9 mouse cellular contexts compared by ENCODE assay signal in genomic region chr11:78455308-78455707, GRCm38 (mm10). TPM values are rescaled to one million over a fixed set of nuclear protein-coding genes. Genes with fewer than 3 reads are reported as not detected.
A peak's percentile ranks its signal among the peaks of the same experiment; 100 is the strongest.
DNase-seq lines count a peak whose midpoint lies in the region; ATAC-seq and TF ChIP-seq lines count a peak whose summit lies in the region.
"Had no signal": no experiment of that assay in that cellular context is flagged by ENCODE, and none has a peak within 500 bp of the region (broad histone marks: within the 10 kb centered on the region; RNA-seq: fewer than 3 reads in every experiment).

No protein-coding gene starts in this region.

- H3K9me3 ChIP-seq in hindbrain, embryonic 11.5 days (ENCODE audit: control insufficient read depth, low read length), result no peaks in the 10 kb centered on the region
- no peaks in the 10 kb centered on the region for H3K9me3 ChIP-seq in hindbrain, embryonic 12.5 days (replicated peaks)
- H3K9me3 ChIP-seq: limb, embryonic 13.5 days had no signal

- no peaks in the 10 kb centered on the region for H3K4me1 ChIP-seq in hindbrain, embryonic 11.5 days (replicated peaks; ENCODE audit: control insufficient read depth, insufficient read depth, low read length)
- H3K4me1 ChIP-seq in hindbrain, embryonic 12.5 days, result no peaks in the 10 kb centered on the region
- H3K4me1 ChIP-seq in small intestine, adult 2 months (ENCODE audit: control insufficient read depth, insufficient read depth, insufficient read length, low read length), result no peaks in the 10 kb centered on the region
- H3K4me1 ChIP-seq: limb, embryonic 13.5 days had no signal

- no peak overlapping the region for H3K4me3 ChIP-seq in hindbrain, embryonic 11.5 days (ENCODE audit: low read depth, low read length)
- H3K4me3 ChIP-seq in hindbrain, embryonic 12.5 days, result no peak overlapping the region
- H3K4me3 ChIP-seq in small intestine, adult 2 months (ENCODE audit: low read depth, low read length), result no peak overlapping the region
- H3K4me3 ChIP-seq: limb, embryonic 13.5 days had no signal

- H3K27ac ChIP-seq in hindbrain, embryonic 11.5 days (ENCODE audit: low read depth, low read length), result no peak overlapping the region
- no peak overlapping the region for H3K27ac ChIP-seq in hindbrain, embryonic 12.5 days
- H3K27ac ChIP-seq in small intestine, adult 2 months (ENCODE audit: insufficient read depth, low read depth, low read length), result no peak overlapping the region
- H3K27ac ChIP-seq: limb, embryonic 13.5 days had no signal

- H3K9ac ChIP-seq in hindbrain, embryonic 11.5 days (ENCODE audit: low read depth, low read length), result no peak overlapping the region
- H3K9ac ChIP-seq in hindbrain, embryonic 12.5 days, result no peak overlapping the region
- H3K9ac ChIP-seq: limb, embryonic 13.5 days had no signal

- H3K4me2 ChIP-seq in hindbrain, embryonic 11.5 days (replicated peaks; ENCODE audit: low read depth, low read length), result no peak overlapping the region
- H3K4me2 ChIP-seq in hindbrain, embryonic 12.5 days (replicated peaks), result no peak overlapping the region
- H3K4me2 ChIP-seq: limb, embryonic 13.5 days had no signal

- H3K36me3 ChIP-seq in hindbrain, embryonic 11.5 days (ENCODE audit: control insufficient read depth, insufficient read depth, low read length), result no peaks in the 10 kb centered on the region
- no peaks in the 10 kb centered on the region for H3K36me3 ChIP-seq in hindbrain, embryonic 12.5 days
- H3K36me3 ChIP-seq in small intestine, adult 2 months (ENCODE audit: control insufficient read depth, insufficient read depth, low read length), result no peaks in the 10 kb centered on the region
- H3K36me3 ChIP-seq: limb, embryonic 13.5 days had no signal

- TF ChIP-seq POLR2A in small intestine, adult 2 months (IDR thresholded peaks at IDR 0.05; ENCODE audit: low read depth, low read length), result no peak

- WGBS in hindbrain, embryonic 11.5 days, result 46% methylated on average over 5 of the region's 5 CpGs
- 51% methylated on average over 5 of the region's 5 CpGs for WGBS in hindbrain, embryonic 12.5 days
- 15% methylated on average over 5 of the region's 5 CpGs for WGBS in small intestine, adult 2 months

- no peak for ATAC-seq in hindbrain, embryonic 11.5 days (ENCODE audit: low FRiP score)
- ATAC-seq in hindbrain, embryonic 12.5 days (ENCODE audit: low FRiP score), result no peak

- TF ChIP-seq CTCF in small intestine, adult 2 months (IDR thresholded peaks at IDR 0.05; ENCODE audit: extremely low read depth, insufficient read length, insufficient replicate concordance, low read depth, low read length), result peak; percentile 38; the same call in 1 of the 2 replicates

- DNase-seq in hindbrain, embryonic 11.5 days (ENCODE audit: low spot score), result peak; percentile 57
- DNase-seq in urinary bladder, postnatal 25 days (ENCODE audit: low spot score), result peak; percentile 44
- no peak for DNase-seq in urinary bladder, postnatal 10 days (ENCODE audit: low spot score)
- DNase-seq in c-Kit-positive CD71-negative TER-119-negative erythroid progenitor cells, embryonic 14.5 days (ENCODE audit: low read depth), result peak; percentile 51
- peak; percentile 68 for DNase-seq in kidney, postnatal 10 days
- no peak for DNase-seq in right cerebral cortex, postnatal 4 days

- no peaks in the 10 kb centered on the region for H3K27me3 ChIP-seq in hindbrain, embryonic 11.5 days (ENCODE audit: control insufficient read depth, insufficient read depth, low read length)
- H3K27me3 ChIP-seq in hindbrain, embryonic 12.5 days, result no peaks in the 10 kb centered on the region; the same call in 1 of the 2 replicates
- no peaks in the 10 kb centered on the region; the same call in 1 of the 2 replicates for H3K27me3 ChIP-seq in small intestine, adult 2 months (ENCODE audit: control insufficient read depth, insufficient read depth, low read length)
- H3K27me3 ChIP-seq: limb, embryonic 13.5 days had no signal

RNA-seq across cellular contexts. Expression of gene Slc46a1, which starts 10.2 kb away (rescaled TPM):
- polyA plus RNA-seq in hindbrain, embryonic 11.5 days (2014; fragmentation: Nextera tagmentation; extraction: Ambion mirVana), result 14.5 and 15.9 TPM in 2 replicates
- 17.5 and 17.9 TPM in 2 replicates for polyA plus RNA-seq in hindbrain, embryonic 12.5 days (2016; fragmentation: Nextera tagmentation; extraction: Ambion mirVana)
- 117 and 341 TPM in 2 replicates for polyA plus RNA-seq in small intestine, adult 2 months (2012; rRNA removed)

RNA-seq across cellular contexts. Expression of gene Slc13a2, which starts 33.3 kb away (rescaled TPM):
- polyA plus RNA-seq in hindbrain, embryonic 11.5 days (2014; fragmentation: Nextera tagmentation; extraction: Ambion mirVana), result not detected in 2 replicates
- not detected in 2 replicates for polyA plus RNA-seq in hindbrain, embryonic 12.5 days (2016; fragmentation: Nextera tagmentation; extraction: Ambion mirVana)
- polyA plus RNA-seq in small intestine, adult 2 months (2012; rRNA removed), result 24.9 and 374 TPM in 2 replicates
- polyA plus RNA-seq: limb, embryonic 13.5 days had no signal

RNA-seq across cellular contexts. Expression of gene Sarm1, which starts 42.2 kb away (rescaled TPM):
- polyA plus RNA-seq in hindbrain, embryonic 11.5 days (2014; fragmentation: Nextera tagmentation; extraction: Ambion mirVana), result 16.3 and 17.5 TPM in 2 replicates
- 33.7 and 35.7 TPM in 2 replicates for polyA plus RNA-seq in hindbrain, embryonic 12.5 days (2016; fragmentation: Nextera tagmentation; extraction: Ambion mirVana)
- 0.43 and 0.60 TPM in 2 replicates for polyA plus RNA-seq in small intestine, adult 2 months (2012; rRNA removed)

RNA-seq across cellular contexts. Expression of gene Vtn, which starts 43.6 kb away (rescaled TPM):
- polyA plus RNA-seq in hindbrain, embryonic 11.5 days (2014; fragmentation: Nextera tagmentation; extraction: Ambion mirVana), result 95.4 and 129 TPM in 2 replicates
- 118 and 156 TPM in 2 replicates for polyA plus RNA-seq in hindbrain, embryonic 12.5 days (2016; fragmentation: Nextera tagmentation; extraction: Ambion mirVana)
- 3.2 and 21.1 TPM in 2 replicates for polyA plus RNA-seq in small intestine, adult 2 months (2012; rRNA removed)

RNA-seq across cellular contexts. Expression of gene Sebox, which starts 47.9 kb away (rescaled TPM):
- not detected in 2 replicates for polyA plus RNA-seq in hindbrain, embryonic 11.5 days (2014; fragmentation: Nextera tagmentation; extraction: Ambion mirVana)
- polyA plus RNA-seq in hindbrain, embryonic 12.5 days (2016; fragmentation: Nextera tagmentation; extraction: Ambion mirVana), result not detected in 2 replicates
- not detected in 2 replicates for polyA plus RNA-seq in small intestine, adult 2 months (2012; rRNA removed)
- polyA plus RNA-seq: limb, embryonic 13.5 days had no signal

Comparison
In these comparisons a context has a peak if more than half of its experiments do, and no peak if none do; other contexts are left out.
1. DNase-seq: peak in hindbrain, embryonic 11.5 days (single experiment), urinary bladder, postnatal 25 days (single experiment), c-Kit-positive CD71-negative TER-119-negative erythroid progenitor cells, embryonic 14.5 days (single experiment) and kidney, postnatal 10 days (single experiment); none in urinary bladder, postnatal 10 days (single experiment) and right cerebral cortex, postnatal 4 days (single experiment).
2. RNA of gene Slc13a2, which starts 33.3 kb away (polyA plus RNA-seq): 24.9 to 374 TPM in small intestine, adult 2 months; not detected in hindbrain, embryonic 11.5 days and not detected in hindbrain, embryonic 12.5 days; every median in the first group is over 10 times any median in the second.
3. RNA of gene Sarm1, which starts 42.2 kb away (polyA plus RNA-seq): 33.7 to 35.7 TPM in hindbrain, embryonic 12.5 days and 16.3 to 17.5 TPM in hindbrain, embryonic 11.5 days; 0.43 to 0.60 TPM in small intestine, adult 2 months; every median in the first group is over 10 times any median in the second.